Mouse (Mus musculus) embryonic facial prominence, embryonic 13.5 days (tissue): Measurements from ENCODE around the gene Vwa5b1. TPM values are rescaled to one million over a fixed set of nuclear protein-coding genes. Genes with fewer than 3 reads are reported as not detected.

Source experiments
- ATAC-seq: fragments of 200-750 bp; cut with Nextera tagmentation; 2 replicates; pipeline ENCODE4 v1.8.0; 2017; ENCODE audit warnings: low read depth; ENCODE audit not compliant: insufficient number of reproducible peaks, insufficient read depth, low FRiP score, low TSS enrichment
- H3K27ac ChIP-seq: fragments of 300-500 bp; sonication (generic); 2 replicates; pipeline ENCODE4 v1.5.1; 2015; ENCODE audit warnings: moderate library complexity, mild to moderate bottlenecking, inconsistent platforms
- H3K27me3 ChIP-seq: fragments of 300-500 bp; sonication (generic); 2 replicates; pipeline ENCODE4 v1.6.1; 2015; ENCODE audit warnings: mild to moderate bottlenecking, inconsistent platforms
- H3K36me3 ChIP-seq: fragments of 300-500 bp; sonication (generic); 2 replicates; pipeline ENCODE4 v1.6.1; 2015; ENCODE audit warnings: mild to moderate bottlenecking, inconsistent platforms
- H3K4me1 ChIP-seq: fragments of 300-500 bp; sonication (generic); 2 replicates; pipeline ENCODE4 v1.6.1; 2015; ENCODE audit warnings: inconsistent platforms
- H3K4me2 ChIP-seq: fragments of 300-500 bp; sonication (generic); 2 replicates; pipeline ENCODE4 v1.6.1; 2015; ENCODE audit warnings: moderate library complexity, mild to moderate bottlenecking, inconsistent platforms
- H3K4me3 ChIP-seq: fragments of 300-500 bp; sonication (generic); 2 replicates; pipeline ENCODE4 v1.5.1; 2015; ENCODE audit warnings: mild to moderate bottlenecking, inconsistent platforms
- H3K9ac ChIP-seq: fragments of 300-500 bp; sonication (generic); 2 replicates; pipeline ENCODE4 v1.6.1; 2015; ENCODE audit warnings: mild to moderate bottlenecking, inconsistent platforms
- H3K9me3 ChIP-seq: fragments of 300-500 bp; sonication (generic); 2 replicates; pipeline ENCODE4 v1.6.1; 2016; ENCODE audit warnings: inconsistent platforms
- WGBS: fragments of 180-500 bp; shearing (Covaris S2); methylation state at CpG from one replicate; pipeline ENCODE4 v1.1.7; 2015; ENCODE audit warnings: mixed read lengths; 5-methylcytosine and 5-hydroxymethylcytosine counted together
- polyA plus RNA-seq: library from polyadenylated mRNA; unstranded; fragments of >200 nt; fragmentation: Nextera tagmentation; extraction: Ambion mirVana; gene quantifications from 2 replicates; pipeline ENCODE4 v1.2.1, GENCODE M21; 2015

Gene Vwa5b1
- polyA plus RNA-seq, 1 experiment from 2014 or later = 0.03 TPM

GRCm38 (mm10) chr4:138648096-138648635, 12.5 kb upstream of the Vwa5b1 start:
- WGBS = 62% methylated on average over 3 of the region's 3 CpGs
- Histone ChIP-seq H3K9me3 (no peaks in the 10 kb centered on the region), H3K36me3 (no peaks in the 10 kb centered on the region), H3K4me1 (0 out of 2 replicates have a peak, but pooled peaks cover 3% of the 10 kb centered on the region), H3K4me3 (no peak overlapping the region), H3K27ac (no peak overlapping the region), H3K4me2 (no peak overlapping the region), H3K27me3 (no peaks in the 10 kb centered on the region; the same call in 1 of the 2 replicates), H3K9ac (no peak overlapping the region)
- ATAC-seq = no peak

GRCm38 (mm10) chr4:138642272-138642671, 6.6 kb upstream of the Vwa5b1 start:
- 46% methylated on average over 4 of the region's 4 CpGs for WGBS
- no peak overlapping the region for H3K4me2 ChIP-seq
- no peak for ATAC-seq

GRCm38 (mm10) chr4:138636146-138636511, 445 bp upstream of the Vwa5b1 start:
- ATAC-seq = no peak
- Histone ChIP-seq H3K36me3 (no peaks in the 10 kb centered on the region), H3K4me1 (peaks cover 6% of the 10 kb centered on the region), H3K4me3 (no peak overlapping the region), H3K27me3 (no peaks in the 10 kb centered on the region), H3K27ac (no peak overlapping the region), H3K9me3 (peaks cover 3% of the 10 kb centered on the region; the same call in 1 of the 2 replicates), H3K4me2 (no peak overlapping the region), H3K9ac (no peak overlapping the region)
- 40% methylated on average over 4 of the region's 4 CpGs for WGBS

More at GRCm38 (mm10) chr4:138642272-138642671, 6.6 kb upstream of the Vwa5b1 start:
- no peak overlapping the region for H3K4me3 ChIP-seq
- no peak overlapping the region for H3K27ac ChIP-seq
- H3K36me3 ChIP-seq = no peaks in the 10 kb centered on the region
- no peaks in the 10 kb centered on the region; the same call in 1 of the 2 replicates for H3K27me3 ChIP-seq
- H3K9ac ChIP-seq = no peak overlapping the region
- H3K4me1 ChIP-seq = no peaks in the 10 kb centered on the region
- peaks cover 3% of the 10 kb centered on the region; the same call in 1 of the 2 replicates for H3K9me3 ChIP-seq

GRCm38 (mm10) chr4:138628256-138628655, 7.4 kb downstream of the Vwa5b1 start:
- no peak for ATAC-seq
- no peak overlapping the region for H3K27ac ChIP-seq
- H3K36me3 ChIP-seq = no peaks in the 10 kb centered on the region
- no peaks in the 10 kb centered on the region for H3K4me1 ChIP-seq
- H3K27me3 ChIP-seq = no peaks in the 10 kb centered on the region
- H3K4me2 ChIP-seq = no peak overlapping the region
- WGBS = 60% methylated on average over 5 of the region's 5 CpGs
- H3K9ac ChIP-seq = no peak overlapping the region
- no peak overlapping the region for H3K4me3 ChIP-seq
- no peaks in the 10 kb centered on the region for H3K9me3 ChIP-seq

- Histone ChIP-seq H3K9ac (no peak overlapping the region), H3K4me2 (no peak overlapping the region), H3K4me3 (no peak overlapping the region), H3K9me3 (no peaks in the 10 kb centered on the region), H3K4me1 (no peaks in the 10 kb centered on the region), H3K27ac (no peak overlapping the region), H3K36me3 (no peaks in the 10 kb centered on the region), H3K27me3 (no peaks in the 10 kb centered on the region)
- ATAC-seq = no peak
- WGBS = 18% methylated on average over 8 of the region's 8 CpGs
These were observed 21.2 kb downstream of the Vwa5b1 start for GRCm38 (mm10) chr4:138614454-138614853.

- no peak overlapping the region for H3K4me2 ChIP-seq
- H3K27me3 ChIP-seq = 0 out of 2 replicates have a peak, but pooled peaks cover 3% of the 10 kb centered on the region
- H3K9ac ChIP-seq = no peak overlapping the region
- no peaks in the 10 kb centered on the region for H3K9me3 ChIP-seq
- ATAC-seq = no peak
- H3K27ac ChIP-seq = no peak overlapping the region
- no peaks in the 10 kb centered on the region for H3K4me1 ChIP-seq
- no peaks in the 10 kb centered on the region for H3K36me3 ChIP-seq
- 69% methylated on average over 9 of the region's 9 CpGs for WGBS
- H3K4me3 ChIP-seq = no peak overlapping the region
These were observed 33.8 kb downstream of the Vwa5b1 start for GRCm38 (mm10) chr4:138601926-138602325.

- H3K4me3 ChIP-seq = no peak overlapping the region
- no peak overlapping the region for H3K9ac ChIP-seq
- no peak for ATAC-seq
- no peaks in the 10 kb centered on the region for H3K27me3 ChIP-seq
- 12% methylated on average over 7 of the region's 7 CpGs for WGBS
- H3K9me3 ChIP-seq = no peaks in the 10 kb centered on the region
- no peak overlapping the region for H3K27ac ChIP-seq
- H3K36me3 ChIP-seq = no peaks in the 10 kb centered on the region
- no peaks in the 10 kb centered on the region for H3K4me1 ChIP-seq
- H3K4me2 ChIP-seq = no peak overlapping the region
These were observed 37.8 kb downstream of the Vwa5b1 start for GRCm38 (mm10) chr4:138597904-138598347.

- H3K4me3 ChIP-seq = no peak overlapping the region
- no peak overlapping the region for H3K4me2 ChIP-seq
- no peaks in the 10 kb centered on the region for H3K9me3 ChIP-seq
- no peak for ATAC-seq
- no peaks in the 10 kb centered on the region for H3K4me1 ChIP-seq
- H3K27me3 ChIP-seq = no peaks in the 10 kb centered on the region
- H3K36me3 ChIP-seq = no peaks in the 10 kb centered on the region
- H3K27ac ChIP-seq = no peak overlapping the region
- WGBS = 63% methylated on average over 12 of the region's 12 CpGs
- no peak overlapping the region for H3K9ac ChIP-seq
These were observed 39.1 kb downstream of the Vwa5b1 start for GRCm38 (mm10) chr4:138596391-138597130.

- Histone ChIP-seq H3K36me3 (no peaks in the 10 kb centered on the region), H3K9me3 (no peaks in the 10 kb centered on the region), H3K4me1 (no peaks in the 10 kb centered on the region), H3K4me3 (no peak overlapping the region), H3K9ac (no peak overlapping the region), H3K27me3 (no peaks in the 10 kb centered on the region), H3K4me2 (no peak overlapping the region), H3K27ac (no peak overlapping the region)
- ATAC-seq = no peak
These were observed 50.7 kb downstream of the Vwa5b1 start for GRCm38 (mm10) chr4:138584946-138585345.

- 62% methylated on average over 4 of the region's 4 CpGs for WGBS
- no peaks in the 10 kb centered on the region for H3K36me3 ChIP-seq
- no peak for ATAC-seq
- no peak overlapping the region for H3K27ac ChIP-seq
- no peak overlapping the region for H3K9ac ChIP-seq
- H3K9me3 ChIP-seq = no peaks in the 10 kb centered on the region
- no peak overlapping the region for H3K4me2 ChIP-seq
- H3K4me1 ChIP-seq = no peaks in the 10 kb centered on the region
- H3K27me3 ChIP-seq = 0 out of 2 replicates have a peak, but pooled peaks cover 3% of the 10 kb centered on the region
- H3K4me3 ChIP-seq = no peak overlapping the region
These were observed 53.2 kb downstream of the Vwa5b1 start for GRCm38 (mm10) chr4:138582446-138582845.

- ATAC-seq = no peak
- Histone ChIP-seq H3K4me3 (no peak overlapping the region), H3K9me3 (no peaks in the 10 kb centered on the region), H3K27ac (no peak overlapping the region), H3K36me3 (no peaks in the 10 kb centered on the region), H3K9ac (no peak overlapping the region), H3K4me2 (no peak overlapping the region), H3K27me3 (0 out of 2 replicates have a peak, but pooled peaks cover 3% of the 10 kb centered on the region), H3K4me1 (no peaks in the 10 kb centered on the region)
- 68% methylated on average over 19 of the region's 19 CpGs for WGBS
These were observed 57.3 kb downstream of the Vwa5b1 start for GRCm38 (mm10) chr4:138578406-138578805.

- H3K9ac ChIP-seq = no peak overlapping the region
- H3K27me3 ChIP-seq = 0 out of 2 replicates have a peak, but pooled peaks cover 3% of the 10 kb centered on the region
- H3K9me3 ChIP-seq = no peaks in the 10 kb centered on the region
- no peak overlapping the region for H3K27ac ChIP-seq
- 85% methylated on average over 3 of the region's 4 CpGs for WGBS
- no peaks in the 10 kb centered on the region for H3K4me1 ChIP-seq
- H3K4me3 ChIP-seq = no peak overlapping the region
- no peaks in the 10 kb centered on the region for H3K36me3 ChIP-seq
- ATAC-seq = no peak
- H3K4me2 ChIP-seq = no peak overlapping the region
These were observed 59.0 kb downstream of the Vwa5b1 start for GRCm38 (mm10) chr4:138576661-138577060.
